Mouse (Mus musculus): Measurements from ENCODE around the gene Cds1.
"Not testable (repeated sequence)": the region's sequence is repeated elsewhere in the genome, so short reads cannot be mapped to it uniquely, and the experiment has no call there.

The Cds1 gene

GRCm38 (mm10) chr5:101827477-101827876 lies 62.5 kb downstream of the Cds1 start:
- DNase-seq (ENCODE audit: low spot score in 2 of 2): no peak

DNA sequence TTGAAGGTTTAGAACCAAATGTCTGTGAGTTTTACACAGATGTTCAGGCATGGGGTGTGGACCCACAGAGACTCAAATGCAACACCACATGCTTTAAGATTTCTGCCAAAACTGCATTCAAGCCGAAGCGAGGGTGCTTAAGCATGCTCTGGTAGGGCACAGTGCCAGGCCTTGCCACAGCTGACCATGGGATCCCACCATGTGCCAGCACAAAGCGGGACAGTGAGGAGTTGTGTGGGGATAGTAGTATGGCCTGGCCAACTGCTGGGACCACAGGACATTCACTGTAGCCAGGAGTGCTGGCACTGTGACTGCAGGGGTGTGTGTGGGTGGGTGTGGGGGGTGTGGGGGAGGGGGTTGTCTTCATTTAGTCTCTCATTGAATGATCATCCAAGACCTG lies 64.0 kb downstream of the Cds1 start:
- no peak for DNase-seq (ENCODE audit: low spot score in 2 of 2)

DNA sequence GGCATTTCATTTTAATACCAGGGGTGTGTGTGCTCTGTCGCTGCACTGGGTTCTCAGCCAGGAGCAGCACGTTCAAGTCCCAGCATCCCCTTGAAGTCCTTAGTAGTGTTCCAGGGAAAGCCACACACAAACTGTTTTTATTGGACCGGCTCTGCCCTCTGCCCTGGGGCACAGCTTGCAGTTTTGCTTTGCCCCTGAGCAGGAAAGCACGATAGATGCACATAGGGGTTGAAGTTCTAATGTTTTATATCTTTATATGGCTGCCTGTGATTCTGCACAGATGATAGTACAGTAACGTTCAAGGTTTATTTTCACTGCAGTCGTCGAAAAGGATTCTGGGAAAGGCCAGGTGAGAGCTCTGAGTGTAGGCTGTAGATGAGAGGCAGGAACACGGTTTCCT lies 65.2 kb downstream of the Cds1 start:
- no peak for DNase-seq (ENCODE audit: low spot score in 2 of 2)

- DNase-seq (ENCODE audit: low spot score in 2 of 2): no peak
Observed at GRCm38 (mm10) chr5:101832042-101832441, 67.1 kb downstream of the Cds1 start.

DNA sequence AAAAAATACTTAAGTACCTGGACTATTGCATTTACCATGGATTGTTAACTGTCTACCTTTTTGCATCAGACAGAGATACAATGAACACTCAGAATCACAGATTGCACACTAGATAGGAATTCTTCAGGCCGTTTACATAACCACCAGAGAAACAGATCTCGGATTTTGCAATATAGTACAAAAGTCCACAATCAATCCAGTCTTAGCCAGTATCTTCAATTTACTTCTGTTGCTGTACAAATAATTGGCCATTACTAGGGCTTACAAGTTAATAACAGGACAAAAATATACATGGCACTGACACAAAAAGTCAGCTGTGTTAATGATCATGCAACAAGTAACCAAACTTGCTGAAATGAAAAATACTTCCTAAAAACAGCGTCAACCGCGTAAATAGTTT lies 68.1 kb downstream of the Cds1 start:
- no peak for DNase-seq (ENCODE audit: low spot score in 2 of 2)

GRCm38 (mm10) chr5:101833875-101834274 lies 68.9 kb downstream of the Cds1 start:
- peak in 1 of 2 experiments; percentile 34 for DNase-seq (ENCODE audit: low spot score in 2 of 2)

GRCm38 (mm10) chr5:101836221-101836620 lies 71.3 kb downstream of the Cds1 start:
- DNase-seq (ENCODE audit: low spot score in 2 of 2): no peak

DNA sequence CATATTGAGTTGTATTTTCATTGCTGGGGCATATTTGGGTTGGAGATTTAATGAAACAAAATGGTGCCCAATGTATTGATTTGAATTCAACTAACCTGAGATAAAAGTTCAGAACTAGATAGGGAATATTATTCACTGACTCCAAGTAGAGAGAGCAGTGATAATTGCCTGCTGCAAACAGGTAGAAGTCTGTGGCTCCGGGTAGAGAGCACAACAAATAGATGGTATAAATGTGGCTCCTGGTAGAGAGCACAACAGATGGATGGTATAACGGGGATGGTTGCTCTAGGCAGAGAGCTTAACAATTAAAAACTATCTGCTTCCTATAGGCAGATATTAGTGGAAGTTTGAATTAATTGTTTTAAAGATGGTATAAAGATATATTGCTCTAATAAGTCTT lies 72.7 kb downstream of the Cds1 start:
- DNase-seq (ENCODE audit: low spot score in 2 of 2): not testable (repeated sequence)

DNA sequence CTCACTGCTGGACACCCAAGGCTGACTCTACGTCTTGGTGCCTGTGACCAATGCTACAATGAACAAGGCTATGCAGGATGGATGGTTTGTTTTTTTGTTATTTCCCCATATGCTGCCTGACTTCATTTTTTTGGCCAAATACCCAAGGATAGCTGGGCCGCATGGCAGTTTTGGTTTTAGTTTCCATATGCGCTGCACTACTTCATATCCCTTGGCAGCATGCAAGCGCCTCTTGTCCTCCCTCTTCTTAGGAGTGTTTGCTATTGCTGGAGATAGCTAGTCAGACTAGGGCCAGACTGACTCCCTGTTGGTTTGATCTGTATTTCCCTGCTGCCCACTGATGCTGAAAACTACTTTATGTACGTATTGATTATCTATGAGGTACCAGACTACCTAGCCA lies 75.5 kb downstream of the Cds1 start:
- no peak for DNase-seq (ENCODE audit: low spot score in 2 of 2)

DNA sequence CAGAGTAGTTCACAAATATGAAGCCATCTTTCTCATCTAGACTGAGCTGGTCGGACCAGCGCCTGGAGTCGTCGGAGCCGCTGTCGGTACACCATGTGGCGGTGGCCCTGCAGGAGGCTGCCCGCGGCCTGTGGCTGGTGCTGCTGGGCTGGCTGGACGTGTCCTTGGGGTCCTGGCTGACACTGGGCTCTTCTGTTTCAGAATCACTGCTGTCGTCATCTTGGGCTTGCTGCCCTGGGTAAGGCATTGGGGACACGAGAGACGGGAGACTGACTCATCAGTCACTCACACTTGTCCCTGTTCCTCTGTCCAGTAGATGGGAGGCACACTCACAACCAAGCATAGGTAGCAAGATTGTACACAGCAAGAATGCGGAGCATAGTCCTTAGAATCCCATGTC lies 80.1 kb downstream of the Cds1 start:
- no peak for DNase-seq (ENCODE audit: low spot score in 2 of 2)

DNA sequence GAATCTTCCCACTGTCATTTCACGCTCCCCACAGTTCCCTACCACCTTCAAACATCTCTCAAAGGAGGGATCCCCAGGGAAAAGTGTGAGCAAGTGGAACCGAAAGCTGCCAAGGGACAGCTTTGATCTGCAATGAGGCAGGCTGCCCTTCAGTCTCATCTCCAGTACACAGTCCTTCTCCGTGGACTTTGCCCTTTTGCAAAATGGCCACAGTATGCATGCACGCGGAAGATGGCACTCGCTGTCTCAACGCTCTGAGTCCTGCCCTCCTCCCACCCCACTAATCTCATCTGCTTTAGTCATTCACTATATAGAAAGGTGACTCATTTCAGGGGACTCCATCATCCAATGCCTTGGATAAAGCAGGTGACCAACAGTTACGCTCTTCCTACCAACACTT lies 81.0 kb downstream of the Cds1 start:
- DNase-seq (ENCODE audit: low spot score in 2 of 2): no peak

GRCm38 (mm10) chr5:101847323-101847722 lies 82.4 kb downstream of the Cds1 start:
- no peak for DNase-seq (ENCODE audit: low spot score in 2 of 2)

DNA sequence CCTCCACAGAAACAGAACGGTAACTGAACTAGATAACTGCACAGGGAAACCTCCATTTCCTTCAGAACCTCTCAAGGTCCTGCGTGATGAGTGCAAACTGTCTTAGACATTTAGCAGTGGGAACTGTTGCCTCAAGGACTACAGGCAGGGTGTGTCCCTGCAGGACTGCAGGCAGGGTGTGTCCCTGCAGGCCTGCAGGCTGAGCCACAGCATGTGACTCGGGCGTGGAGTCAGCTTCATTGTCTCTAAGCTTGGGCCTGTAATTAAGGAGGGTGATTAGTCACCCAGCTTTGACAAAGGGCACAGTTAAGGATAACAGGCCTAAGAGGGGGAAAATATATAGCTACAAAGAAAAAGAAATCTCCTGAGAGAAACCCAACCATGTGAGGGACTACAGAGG lies 82.8 kb downstream of the Cds1 start:
- no peak for DNase-seq (ENCODE audit: low spot score in 2 of 2)

DNA sequence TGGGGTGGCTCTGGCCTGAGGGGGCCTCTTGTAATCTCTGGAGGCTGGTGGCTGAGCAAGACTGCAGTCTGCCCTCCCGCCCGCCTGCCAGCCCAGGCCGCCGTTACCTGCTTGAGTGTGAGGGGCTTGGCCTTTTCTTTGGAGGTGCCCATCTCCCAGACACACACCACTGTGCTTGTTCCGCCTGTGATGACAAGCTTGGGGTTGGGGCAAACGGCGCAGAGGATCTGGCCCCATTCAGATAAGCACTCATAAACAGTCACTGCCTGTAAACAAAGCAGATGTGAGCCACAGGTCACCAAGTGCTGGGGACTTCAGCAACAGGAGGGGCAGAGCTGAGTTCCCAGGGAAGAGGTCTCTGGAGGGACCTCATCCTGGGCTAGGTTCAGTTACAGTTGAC lies 86.2 kb downstream of the Cds1 start:
- no peak for DNase-seq (ENCODE audit: low spot score in 2 of 2)

DNA sequence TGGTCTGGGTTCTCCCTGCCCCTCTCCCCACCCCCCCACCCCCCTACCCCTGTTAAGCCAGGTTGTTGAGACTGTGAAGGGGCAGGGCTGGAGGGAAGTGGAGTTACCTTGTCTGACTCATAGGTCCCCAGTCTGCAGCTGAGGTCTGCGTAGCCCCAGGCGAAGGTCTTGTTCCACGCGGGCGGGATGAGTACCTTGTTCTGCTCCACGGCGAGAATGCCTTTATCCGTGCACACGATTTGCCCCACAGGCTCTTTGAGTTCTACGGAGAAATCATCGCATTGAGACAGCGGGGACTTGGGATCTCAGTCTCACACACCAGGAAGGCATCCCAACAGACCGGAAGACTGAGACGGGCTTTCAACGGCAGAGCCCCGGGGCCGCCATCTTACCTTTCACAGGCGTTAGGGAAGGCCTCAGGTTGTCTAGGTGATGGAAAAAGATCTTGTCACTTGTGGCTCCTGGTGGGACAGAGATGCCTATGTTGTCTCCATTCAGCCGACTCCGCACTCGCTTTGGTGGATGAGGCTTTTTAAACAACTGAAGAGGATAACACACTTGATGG lies 87.3 kb downstream of the Cds1 start:
- DNase-seq (ENCODE audit: low spot score in 2 of 2): no peak

DNA sequence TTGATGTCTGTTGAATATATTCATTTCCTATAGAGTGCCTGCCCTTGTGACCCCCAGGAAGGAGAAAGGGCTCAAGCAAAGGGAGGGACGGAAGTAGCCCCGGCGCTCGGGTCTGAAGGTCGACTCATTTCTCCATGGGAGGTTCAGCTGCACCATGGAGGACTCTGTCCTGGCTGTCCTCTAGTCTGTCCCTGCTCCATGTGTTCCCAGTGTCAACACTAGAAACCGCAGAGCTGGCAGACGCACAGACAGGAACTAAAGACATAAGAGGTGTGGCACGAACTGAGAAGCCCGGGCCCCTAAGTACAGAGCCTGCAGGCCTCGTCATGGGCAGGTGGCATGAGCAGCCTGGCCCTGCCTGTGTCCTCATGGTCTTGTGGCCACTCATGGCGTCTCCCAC lies 89.2 kb downstream of the Cds1 start:
- no peak for DNase-seq (ENCODE audit: low spot score in 2 of 2)

- DNase-seq (ENCODE audit: low spot score in 2 of 2): peak in 1 of 2 experiments; percentile 42
Observed at GRCm38 (mm10) chr5:101854667-101855066, 89.7 kb downstream of the Cds1 start.

DNA sequence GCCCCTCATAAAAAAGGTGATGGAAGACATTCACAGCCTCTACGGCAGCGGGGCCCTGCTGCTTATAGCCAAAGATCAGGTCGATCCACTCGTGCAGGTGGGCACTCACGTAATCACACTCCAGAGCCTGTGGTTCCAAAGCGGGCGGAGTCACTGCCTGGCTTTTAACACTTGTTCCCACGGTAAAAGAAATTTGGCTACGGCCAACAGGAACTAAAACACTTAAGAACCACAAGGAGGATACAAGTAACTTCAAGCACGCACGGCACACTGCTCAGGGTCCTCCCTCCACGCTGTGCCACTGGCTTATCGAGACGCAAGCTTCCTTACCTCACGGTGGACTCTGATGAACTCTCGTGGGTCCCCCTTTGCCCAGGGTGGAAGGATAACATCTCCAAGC lies 90.5 kb downstream of the Cds1 start:
- DNase-seq (ENCODE audit: low spot score in 2 of 2): no peak

DNA sequence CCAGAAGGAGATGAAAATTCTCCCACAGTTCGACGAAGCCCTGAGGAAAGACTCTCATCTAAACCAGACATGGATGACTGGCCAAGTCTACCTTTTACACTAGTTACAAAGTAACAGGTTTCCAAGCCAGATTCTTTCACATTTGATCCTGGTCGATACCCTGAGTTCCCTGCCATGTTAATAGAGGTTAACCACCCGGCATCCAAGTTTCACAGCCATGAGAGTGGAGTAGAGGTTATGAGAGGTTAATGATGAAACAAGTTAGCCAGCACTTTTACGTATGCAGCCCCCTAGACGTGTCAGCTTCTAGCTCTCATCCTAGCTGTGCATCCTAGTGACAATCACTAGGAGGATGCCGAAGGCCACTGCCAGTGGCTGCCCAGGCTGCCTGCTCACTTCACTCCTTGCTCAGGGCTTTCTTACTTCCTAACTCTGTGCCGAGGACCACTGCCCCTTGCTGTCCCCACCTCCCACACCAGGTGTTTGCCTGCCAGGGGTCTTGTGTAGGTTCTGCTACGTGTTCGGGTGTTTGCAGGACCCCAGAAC lies 94.0 kb downstream of the Cds1 start:
- DNase-seq (ENCODE audit: low spot score in 2 of 2): no peak

DNA sequence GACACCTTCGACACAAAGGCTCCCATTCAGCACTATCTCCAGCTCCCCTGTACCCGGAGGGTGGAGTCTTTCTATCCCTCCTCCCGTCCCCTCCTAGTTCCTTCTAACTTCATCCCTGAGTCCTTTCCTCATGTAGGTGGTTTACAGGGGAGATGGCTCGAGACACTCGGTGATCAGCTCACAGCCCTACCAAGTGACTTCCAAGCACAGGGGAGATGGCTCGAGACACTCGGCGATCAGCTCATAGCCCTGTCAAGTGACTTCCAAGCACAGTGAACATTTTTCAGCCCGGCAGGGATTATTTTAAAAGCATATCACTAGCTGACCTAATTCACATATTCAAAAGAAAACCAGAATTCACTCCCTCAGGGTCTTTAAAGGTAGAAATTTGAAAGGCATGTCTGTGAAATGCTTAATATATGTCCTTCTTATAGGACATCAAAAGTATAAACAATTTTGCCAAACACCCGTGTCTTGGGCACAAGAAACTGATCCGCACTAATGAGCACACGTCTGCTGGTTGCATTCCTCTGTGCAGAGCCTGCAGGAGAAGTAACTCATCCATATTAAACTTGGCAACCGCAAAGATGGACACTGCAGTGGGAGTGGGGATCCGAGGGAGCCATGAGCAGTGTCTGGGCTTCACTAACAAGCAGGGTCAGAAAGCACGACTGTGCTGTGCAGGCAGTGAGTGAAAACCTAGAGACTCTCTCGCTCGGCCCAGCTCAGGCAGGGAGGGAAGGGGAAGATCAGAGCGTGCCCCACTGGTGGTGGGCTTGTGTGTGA lies 97.0 kb downstream of the Cds1 start:
- DNase-seq (ENCODE audit: low spot score in 2 of 2): no peak

DNA sequence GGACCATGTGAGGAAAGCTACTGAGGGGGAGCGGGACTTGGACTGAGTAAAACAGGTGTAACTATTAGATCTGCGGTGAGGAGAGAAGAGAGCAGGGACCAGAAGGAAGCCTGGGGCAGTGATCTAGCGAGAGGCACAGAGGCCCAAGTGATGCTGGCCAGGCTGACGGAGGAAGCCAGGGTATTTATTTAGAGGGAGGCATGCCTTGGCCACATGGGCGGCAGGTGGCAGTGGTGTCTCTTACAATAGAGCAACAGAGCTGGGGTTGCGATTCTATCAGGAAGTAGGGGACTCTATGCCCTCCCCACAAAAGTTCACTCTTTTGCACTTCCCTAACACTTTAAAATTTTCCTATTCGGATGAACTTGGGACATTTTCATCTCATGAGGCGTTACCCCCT lies 97.7 kb downstream of the Cds1 start:
- no peak for DNase-seq (ENCODE audit: low spot score in 2 of 2)

DNA sequence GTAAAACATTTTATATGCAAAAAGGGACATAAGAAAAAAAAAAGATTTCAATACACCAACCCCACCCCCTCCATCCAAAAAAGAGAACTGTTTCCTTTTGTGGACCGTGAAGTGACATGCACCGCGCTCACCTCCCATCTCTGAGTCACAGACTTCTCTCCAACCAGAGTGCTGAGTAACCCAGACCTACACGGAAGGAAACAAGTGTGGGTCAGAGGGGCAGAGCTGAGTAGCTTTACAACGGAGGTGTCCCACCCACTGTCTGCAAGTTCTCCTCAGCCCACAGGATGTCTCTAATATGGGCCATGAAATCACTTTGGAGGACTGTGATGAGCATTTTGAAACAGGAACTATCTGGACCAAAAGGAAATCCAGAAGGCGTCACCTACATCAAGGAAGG lies 99.0 kb downstream of the Cds1 start:
- no peak for DNase-seq (ENCODE audit: low spot score in 2 of 2)

DNA sequence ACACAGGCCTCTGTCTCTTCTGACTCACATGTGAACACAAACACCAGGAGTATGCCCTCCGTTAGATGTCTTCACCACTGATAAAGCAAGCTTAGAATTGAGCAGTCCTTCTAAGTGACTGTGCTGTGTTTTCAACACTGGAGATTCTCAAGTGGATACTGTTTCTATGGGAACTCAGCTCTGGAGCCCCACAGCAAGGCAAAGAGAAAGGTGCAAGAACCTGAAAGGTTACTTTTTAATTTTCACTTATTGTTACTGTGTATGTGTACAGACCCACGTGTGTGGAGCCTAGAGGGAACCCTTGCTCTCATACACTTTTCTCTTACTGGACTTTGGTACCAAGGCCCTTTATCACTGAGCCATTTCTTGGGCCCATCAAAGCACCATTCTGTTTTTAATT lies 101.8 kb downstream of the Cds1 start:
- no peak for DNase-seq (ENCODE audit: low spot score in 2 of 2)
